Mouse (Mus musculus): ENCODE data around the gene Efl1. TPM values are rescaled to one million over a fixed set of nuclear protein-coding genes. Genes with fewer than 3 reads are reported as not detected.
A peak's percentile ranks its signal among the peaks of the same experiment; 100 is the strongest.
"Not testable (repeated sequence)": the region's sequence is repeated elsewhere in the genome, so short reads cannot be mapped to it uniquely, and the experiment has no call there.

Efl1 gene
- polyA plus RNA-seq, 1 experiment from 2014 or later, result 28.1 TPM

GRCm38 (mm10) chr7:82770957-82771660 lies 122.7 kb downstream of the Efl1 start:
- not testable (repeated sequence) for H3K27ac ChIP-seq; H3K27me3 ChIP-seq (replicated peaks); H3K9me3 ChIP-seq; H3K4me1 ChIP-seq (replicated peaks); H3K4me2 ChIP-seq (replicated peaks); H3K9ac ChIP-seq; H3K4me3 ChIP-seq (replicated peaks); H3K36me3 ChIP-seq
- peak; percentile 97 for ATAC-seq
- WGBS, result 82% methylated on average over 22 of the region's 29 CpGs

GRCm38 (mm10) chr7:82771661-82772021 lies 123.2 kb downstream of the Efl1 start:
- not testable (repeated sequence) for H3K4me1 ChIP-seq (replicated peaks); H3K9ac ChIP-seq; H3K27me3 ChIP-seq (replicated peaks); H3K9me3 ChIP-seq; ATAC-seq; H3K4me3 ChIP-seq (replicated peaks); H3K27ac ChIP-seq; H3K4me2 ChIP-seq (replicated peaks); H3K36me3 ChIP-seq
- 93% methylated on average over 25 of the region's 25 CpGs for WGBS

GRCm38 (mm10) chr7:82772481-82772880 lies 124.1 kb downstream of the Efl1 start:
- Histone ChIP-seq H3K4me2 (replicated peaks) (peak overlapping the region; percentile 26; the same call in 1 of the 2 replicates), H3K4me3 (replicated peaks) (no peak overlapping the region), H3K27ac (peak overlapping the region; percentile 71), H3K36me3 (no peaks in the 10 kb centered on the region), H3K9me3 (no peaks in the 10 kb centered on the region), H3K9ac (no peak overlapping the region), H3K27me3 (replicated peaks) (no peaks in the 10 kb centered on the region), H3K4me1 (replicated peaks) (peaks cover 9% of the 10 kb centered on the region; the same call in 1 of the 2 replicates)
- no peak; the same call in 1 of the 2 replicates for ATAC-seq
- WGBS, result 49% methylated on average over 14 of the region's 14 CpGs

DNA sequence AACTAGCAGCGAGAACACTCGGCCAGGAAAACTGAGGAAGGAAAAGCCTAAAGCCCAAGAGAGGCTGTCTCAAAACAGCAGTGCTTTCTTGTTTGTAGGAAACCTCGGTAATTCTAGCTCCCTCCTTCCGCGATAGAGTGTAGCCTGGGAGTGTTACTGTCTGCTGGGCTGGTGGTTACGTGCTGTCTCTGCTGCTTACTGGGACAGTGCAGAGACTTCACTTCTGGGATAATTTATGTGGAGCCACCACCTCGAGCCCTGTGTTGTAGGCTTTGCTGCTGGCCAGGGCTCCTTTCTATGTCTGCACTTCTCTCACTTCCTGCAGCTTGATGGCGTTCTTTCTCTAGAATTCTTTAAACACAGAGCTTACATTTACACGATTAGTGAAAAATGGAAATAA lies 124.7 kb downstream of the Efl1 start:
- no peak overlapping the region for H3K4me3 ChIP-seq (replicated peaks)
- H3K36me3 ChIP-seq, result no peaks in the 10 kb centered on the region
- peak overlapping the region; percentile 5; the same call in 1 of the 2 replicates for H3K9ac ChIP-seq
- peak; percentile 34; the same call in 1 of the 2 replicates for ATAC-seq
- no peaks in the 10 kb centered on the region for H3K27me3 ChIP-seq (replicated peaks)
- H3K27ac ChIP-seq, result peak overlapping the region; percentile 71
- H3K4me1 ChIP-seq (replicated peaks), result peaks cover 9% of the 10 kb centered on the region; the same call in 1 of the 2 replicates
- 35% methylated on average over 9 of the region's 9 CpGs for WGBS
- H3K9me3 ChIP-seq, result no peaks in the 10 kb centered on the region
- no peak overlapping the region for H3K4me2 ChIP-seq (replicated peaks)

DNA sequence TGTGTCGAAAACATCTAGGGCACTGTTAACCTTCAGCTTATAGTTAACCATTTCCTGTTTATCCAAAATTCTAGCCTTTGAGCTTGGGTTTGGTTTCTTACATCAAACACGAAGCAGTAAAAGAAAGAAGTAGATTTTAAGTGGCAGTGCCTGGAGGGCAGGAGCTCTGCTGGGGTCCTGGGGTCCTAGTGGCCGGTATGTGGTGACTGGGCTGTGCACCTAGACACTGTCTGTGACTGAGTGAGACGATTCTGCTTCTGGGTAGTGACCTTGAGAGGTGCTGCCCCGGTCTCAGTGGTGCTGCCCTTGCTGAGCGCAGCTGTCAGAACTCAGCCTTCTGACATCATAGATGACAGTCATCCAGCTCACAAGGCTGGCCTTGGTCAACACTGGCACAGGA lies 125.5 kb downstream of the Efl1 start:
- H3K4me3 ChIP-seq (replicated peaks), result no peak overlapping the region
- no peak overlapping the region for H3K27ac ChIP-seq
- 66% methylated on average over 6 of the region's 6 CpGs for WGBS
- H3K4me1 ChIP-seq (replicated peaks), result peaks cover 9% of the 10 kb centered on the region; the same call in 1 of the 2 replicates
- no peak for ATAC-seq
- H3K4me2 ChIP-seq (replicated peaks), result no peak overlapping the region
- no peaks in the 10 kb centered on the region for H3K36me3 ChIP-seq
- no peak overlapping the region for H3K9ac ChIP-seq
- H3K9me3 ChIP-seq, result no peaks in the 10 kb centered on the region
- H3K27me3 ChIP-seq (replicated peaks), result no peaks in the 10 kb centered on the region

DNA sequence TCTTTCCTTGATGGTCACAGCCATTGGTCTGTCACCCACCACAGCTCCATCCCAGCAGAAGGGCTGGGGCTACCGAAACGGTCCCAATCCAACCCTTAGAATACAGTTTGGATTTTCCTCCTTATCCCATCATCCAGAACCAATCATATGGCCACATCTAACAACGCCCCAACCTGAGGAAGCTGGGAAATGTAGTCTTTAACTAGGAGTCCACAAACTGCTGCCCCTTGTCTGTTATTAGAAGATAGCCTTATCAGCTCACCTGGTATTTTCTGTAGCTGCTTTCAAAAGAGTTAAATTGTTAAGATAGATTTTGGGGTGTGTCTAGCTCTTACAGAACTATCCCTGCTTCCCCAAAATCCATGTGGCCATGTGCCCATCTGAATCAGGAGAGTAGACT lies 126.7 kb downstream of the Efl1 start:
- Histone ChIP-seq H3K9ac (no peak overlapping the region), H3K4me3 (replicated peaks) (no peak overlapping the region), H3K27ac (no peak overlapping the region), H3K4me1 (replicated peaks) (peaks cover 5% of the 10 kb centered on the region; the same call in 1 of the 2 replicates), H3K9me3 (no peaks in the 10 kb centered on the region), H3K27me3 (replicated peaks) (no peaks in the 10 kb centered on the region), H3K4me2 (replicated peaks) (no peak overlapping the region), H3K36me3 (no peaks in the 10 kb centered on the region)
- no peak for ATAC-seq
- 90% methylated on average over 3 of the region's 3 CpGs for WGBS

- Histone ChIP-seq H3K27ac (no peak overlapping the region), H3K36me3 (no peaks in the 10 kb centered on the region), H3K9me3 (no peaks in the 10 kb centered on the region), H3K4me2 (replicated peaks) (no peak overlapping the region), H3K9ac (no peak overlapping the region), H3K27me3 (replicated peaks) (no peaks in the 10 kb centered on the region), H3K4me1 (replicated peaks) (no peaks in the 10 kb centered on the region), H3K4me3 (replicated peaks) (no peak overlapping the region)
- ATAC-seq, result no peak
- WGBS, result 75% methylated on average over 2 of the region's 2 CpGs
These were observed 134.7 kb downstream of the Efl1 start for GRCm38 (mm10) chr7:82783071-82783470.

DNA sequence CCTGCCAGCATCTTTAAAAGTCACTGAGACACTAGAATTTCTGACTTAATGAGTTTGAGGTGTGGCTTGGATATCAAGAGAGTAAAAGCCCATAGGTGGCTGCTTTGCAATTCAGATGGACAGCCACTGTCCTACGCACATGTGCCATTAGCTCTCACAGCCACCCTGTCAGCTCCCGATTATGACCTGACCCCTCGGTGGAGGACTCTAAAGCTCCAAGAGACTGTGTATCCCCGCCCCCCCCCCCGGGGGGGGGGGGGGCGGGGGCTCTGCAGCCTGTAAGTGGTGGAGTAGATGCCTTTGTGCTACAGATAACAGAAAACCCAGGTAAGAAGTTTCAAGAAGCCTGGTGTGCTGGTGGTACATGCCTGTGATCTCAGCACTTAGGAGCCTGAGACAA lies 135.3 kb downstream of the Efl1 start:
- no peaks in the 10 kb centered on the region for H3K4me1 ChIP-seq (replicated peaks)
- ATAC-seq, result no peak

DNA sequence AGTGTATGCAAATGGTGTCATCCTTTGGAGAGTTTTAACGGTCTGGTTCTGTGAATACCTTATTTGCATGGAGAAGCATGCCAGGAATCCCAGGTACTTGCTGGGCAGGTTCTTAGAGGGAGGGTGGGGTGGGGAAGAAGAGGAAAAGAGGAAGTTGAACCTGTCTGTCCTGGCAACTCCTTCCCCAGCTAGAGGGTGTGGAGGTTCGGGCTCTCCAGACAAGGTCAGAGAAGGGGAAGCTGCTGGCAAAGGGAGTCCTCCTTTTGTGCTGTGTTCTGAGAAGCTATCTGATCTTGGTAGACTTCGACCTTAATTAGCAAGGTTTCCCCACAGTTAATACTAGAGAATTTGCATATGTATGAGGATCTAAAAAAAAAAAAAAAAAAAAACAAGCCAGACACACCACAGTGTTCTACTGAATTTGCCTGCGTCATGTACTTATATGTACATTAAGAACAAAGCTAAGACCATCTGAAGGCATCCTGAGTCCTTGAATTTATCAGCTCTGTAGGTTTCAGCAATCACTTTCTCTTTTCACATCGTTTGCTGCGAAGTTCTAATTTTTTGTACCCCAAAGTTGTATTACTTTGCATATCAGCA lies 137.0 kb downstream of the Efl1 start:
- H3K4me3 ChIP-seq (replicated peaks), result no peak overlapping the region
- no peaks in the 10 kb centered on the region for H3K4me1 ChIP-seq (replicated peaks)
- peak; percentile 62 for ATAC-seq
- H3K9me3 ChIP-seq, result no peaks in the 10 kb centered on the region
- no peak overlapping the region for H3K4me2 ChIP-seq (replicated peaks)
- H3K27me3 ChIP-seq (replicated peaks), result no peaks in the 10 kb centered on the region
- H3K36me3 ChIP-seq, result no peaks in the 10 kb centered on the region
- H3K9ac ChIP-seq, result no peak overlapping the region
- no peak overlapping the region for H3K27ac ChIP-seq
- 67% methylated on average over 6 of the region's 6 CpGs for WGBS

More for the DNA sequence above, 135.3 kb downstream of the Efl1 start:
- no peak overlapping the region for H3K27ac ChIP-seq
- H3K4me3 ChIP-seq (replicated peaks), result no peak overlapping the region
- H3K27me3 ChIP-seq (replicated peaks), result no peaks in the 10 kb centered on the region
- no peaks in the 10 kb centered on the region for H3K36me3 ChIP-seq
- H3K9me3 ChIP-seq, result no peaks in the 10 kb centered on the region
- no peak overlapping the region for H3K9ac ChIP-seq
- no peak overlapping the region for H3K4me2 ChIP-seq (replicated peaks)
- WGBS, result 48% methylated on average over 5 of the region's 6 CpGs

DNA sequence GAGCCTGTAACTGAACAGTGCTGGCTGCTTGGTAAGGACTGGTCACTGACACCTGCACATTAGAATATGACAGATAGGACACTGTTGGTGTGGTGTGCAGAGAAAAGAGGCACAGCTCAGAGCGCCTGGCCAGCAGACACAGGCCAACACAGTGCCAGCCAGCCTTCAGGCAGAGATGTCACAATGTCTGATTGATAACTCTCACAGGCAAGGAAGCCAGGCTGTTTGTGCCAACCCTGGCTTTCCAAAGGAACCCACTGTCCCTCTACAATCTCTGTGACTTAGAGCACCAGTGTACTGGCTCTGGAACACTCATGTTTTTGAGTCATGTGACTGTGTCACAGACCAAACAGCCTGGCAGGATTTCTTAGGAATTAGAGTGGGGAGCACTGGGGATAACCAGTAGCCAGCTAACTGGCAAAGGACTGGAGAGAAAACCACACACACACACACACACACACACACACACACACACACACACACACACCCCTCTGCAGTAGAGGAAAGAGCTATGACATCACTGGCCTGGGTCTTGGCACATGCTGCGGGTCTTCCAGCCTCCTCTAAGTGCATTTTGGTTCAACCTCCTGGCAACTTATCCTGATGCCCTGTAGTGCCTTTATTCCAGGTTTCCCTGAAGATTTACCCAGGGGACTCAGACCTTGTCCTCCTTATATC lies 137.7 kb downstream of the Efl1 start:
- WGBS, result 81% methylated on average over 2 of the region's 2 CpGs

GRCm38 (mm10) chr7:82792644-82793043 lies 144.2 kb downstream of the Efl1 start:
- 35% methylated on average over 2 of the region's 2 CpGs for WGBS
- no peak overlapping the region for H3K4me2 ChIP-seq (replicated peaks)
- ATAC-seq, result no peak

More for the DNA sequence above, 137.7 kb downstream of the Efl1 start:
- no peak overlapping the region for H3K27ac ChIP-seq
- H3K27me3 ChIP-seq (replicated peaks), result no peaks in the 10 kb centered on the region
- no peaks in the 10 kb centered on the region for H3K4me1 ChIP-seq (replicated peaks)
- no peaks in the 10 kb centered on the region for H3K36me3 ChIP-seq
- H3K4me2 ChIP-seq (replicated peaks), result no peak overlapping the region
- ATAC-seq, result no peak
- H3K9me3 ChIP-seq, result no peaks in the 10 kb centered on the region
- no peak overlapping the region for H3K4me3 ChIP-seq (replicated peaks)
- H3K9ac ChIP-seq, result no peak overlapping the region

DNA sequence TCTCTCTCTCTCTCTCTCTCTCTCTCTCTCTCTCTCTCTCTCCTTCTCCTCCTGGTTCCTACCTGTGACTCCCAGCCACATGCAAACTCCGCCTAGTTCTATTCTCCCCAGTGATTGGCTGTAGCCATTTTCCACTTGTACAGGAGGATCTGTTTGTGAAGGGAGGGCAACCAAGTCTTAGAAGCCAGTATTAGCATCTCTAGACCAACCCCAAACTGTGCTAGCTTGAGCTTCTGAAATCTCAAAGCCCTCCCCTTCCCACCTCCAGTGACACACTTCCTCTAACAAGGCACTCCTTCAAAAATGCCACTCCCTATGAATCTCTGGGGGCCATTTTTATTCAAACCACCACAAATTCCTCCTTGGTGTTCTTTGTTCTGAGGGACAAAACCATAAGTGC lies 144.7 kb downstream of the Efl1 start:
- no peak for ATAC-seq
- no peak overlapping the region for H3K4me2 ChIP-seq (replicated peaks)
- WGBS, result 80% methylated on average over 1 of the region's 1 CpGs

More at GRCm38 (mm10) chr7:82792644-82793043, 144.2 kb downstream of the Efl1 start:
- Histone ChIP-seq H3K27me3 (replicated peaks) (no peaks in the 10 kb centered on the region), H3K4me3 (replicated peaks) (no peak overlapping the region), H3K27ac (no peak overlapping the region), H3K4me1 (replicated peaks) (0 out of 2 replicates have a peak, but pooled peaks cover 3% of the 10 kb centered on the region), H3K9ac (no peak overlapping the region), H3K36me3 (no peaks in the 10 kb centered on the region), H3K9me3 (no peaks in the 10 kb centered on the region)

More for the DNA sequence above, 144.7 kb downstream of the Efl1 start:
- H3K9me3 ChIP-seq, result no peaks in the 10 kb centered on the region
- H3K9ac ChIP-seq, result no peak overlapping the region
- no peak overlapping the region for H3K4me3 ChIP-seq (replicated peaks)
- H3K27me3 ChIP-seq (replicated peaks), result no peaks in the 10 kb centered on the region
- H3K4me1 ChIP-seq (replicated peaks), result 0 out of 2 replicates have a peak, but pooled peaks cover 3% of the 10 kb centered on the region
- no peak overlapping the region for H3K27ac ChIP-seq
- no peaks in the 10 kb centered on the region for H3K36me3 ChIP-seq
